Mouse (Mus musculus) intestine, postnatal 0 days (tissue): ENCODE data around the gene Asic2. TPM values are rescaled to one million over a fixed set of nuclear protein-coding genes. Genes with fewer than 3 reads are reported as not detected.

Source experiments
- ATAC-seq: fragments of 200-750 bp; cut with Nextera tagmentation; 2 replicates; pipeline ENCODE4 v1.8.0; 2017; ENCODE audit warnings: mild to moderate bottlenecking, moderate TSS enrichment, moderate library complexity
- H3K27ac ChIP-seq: fragments of 300-500 bp; sonication (generic); 2 replicates; pipeline ENCODE4 v1.5.1; 2014; ENCODE audit warnings: mild to moderate bottlenecking, low read depth, low read length, moderate library complexity
- H3K27me3 ChIP-seq: fragments of 300-500 bp; sonication (generic); replicated peaks from 2 replicates; pipeline ENCODE4 v1.6.1; 2014; ENCODE audit warnings: low read length, mixed read lengths; ENCODE audit not compliant: control insufficient read depth, insufficient read depth
- H3K36me3 ChIP-seq: fragments of 300-500 bp; sonication (generic); 2 replicates; pipeline ENCODE4 v1.6.1; 2014; ENCODE audit warnings: mild to moderate bottlenecking, moderate library complexity; ENCODE audit not compliant: control insufficient read depth, insufficient read depth
- H3K4me1 ChIP-seq: fragments of 300-500 bp; sonication (generic); replicated peaks from 2 replicates; pipeline ENCODE4 v1.6.1; 2014; ENCODE audit warnings: antibody characterized with exemption, low read length, mixed read lengths; ENCODE audit not compliant: control insufficient read depth, insufficient read depth
- H3K4me2 ChIP-seq: fragments of 300-500 bp; sonication (generic); replicated peaks from 2 replicates; pipeline ENCODE4 v1.6.1; 2014; ENCODE audit warnings: low read depth, mild to moderate bottlenecking, moderate library complexity
- H3K4me3 ChIP-seq: fragments of 300-500 bp; sonication (generic); 2 replicates; pipeline ENCODE4 v1.5.1; 2014; ENCODE audit warnings: low read depth, low read length
- H3K9ac ChIP-seq: fragments of 300-500 bp; sonication (generic); 2 replicates; pipeline ENCODE4 v1.6.1; 2014; ENCODE audit warnings: mild to moderate bottlenecking, low read depth, low read length
- H3K9me3 ChIP-seq: fragments of 300-500 bp; sonication (generic); 2 replicates; pipeline ENCODE4 v1.6.1; 2016; ENCODE audit warnings: mixed run types; ENCODE audit not compliant: control insufficient read depth
- CTCF ChIP-seq: sonication (generic); IDR thresholded peaks from 2 replicates; pipeline ENCODE4 v1.5.1; 2016; ENCODE audit warnings: low read depth, mild to moderate bottlenecking, control low read depth, antibody characterized with exemption, moderate library complexity
- WGBS: fragments of 180-500 bp; shearing (Covaris S2); extraction: QIAGEN DNeasy Blood & Tissue Kit; methylation state at CpG from one replicate; pipeline ENCODE4 v1.1.7; 2014; 5-methylcytosine and 5-hydroxymethylcytosine counted together
- polyA plus RNA-seq: library from polyadenylated mRNA; unstranded; fragments of >200 nt; fragmentation: Nextera tagmentation; extraction: Ambion mirVana; gene quantifications from 2 replicates; pipeline ENCODE4 v1.2.1, GENCODE M21; 2015

Asic2 gene
- polyA plus RNA-seq, 1 experiment from 2014 or later, result 0.55 TPM

DNA sequence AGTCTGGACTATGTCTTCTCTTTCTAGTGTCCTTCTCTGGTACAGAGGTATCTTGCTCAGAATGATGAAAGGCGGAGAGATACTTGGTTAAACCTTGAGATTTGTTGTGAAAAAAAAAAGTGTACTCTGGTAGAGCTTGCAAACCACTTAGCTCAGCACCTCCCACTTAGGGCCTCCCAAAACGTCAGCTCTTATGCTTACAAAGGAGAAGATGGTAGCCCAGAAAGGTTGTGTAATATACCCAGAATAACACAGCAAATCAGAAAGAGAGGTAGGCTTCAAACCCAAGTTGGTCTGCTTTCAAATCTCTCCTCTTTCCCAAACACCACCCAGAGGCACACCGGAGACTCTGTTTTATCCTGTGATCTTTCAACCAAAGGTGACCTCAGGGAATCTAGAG lies 936.1 kb downstream of the Asic2 start:
- no peaks in the 10 kb centered on the region for H3K9me3 ChIP-seq
- no peak overlapping the region for H3K4me3 ChIP-seq
- no peak for TF ChIP-seq CTCF
- no peaks in the 10 kb centered on the region for H3K36me3 ChIP-seq
- 74% methylated on average over 3 of the region's 3 CpGs for WGBS
- no peak overlapping the region for H3K4me2 ChIP-seq
- no peak overlapping the region for H3K9ac ChIP-seq
- no peak for ATAC-seq
- H3K27me3 ChIP-seq, result no peaks in the 10 kb centered on the region
- no peaks in the 10 kb centered on the region for H3K4me1 ChIP-seq
- H3K27ac ChIP-seq, result no peak overlapping the region

DNA sequence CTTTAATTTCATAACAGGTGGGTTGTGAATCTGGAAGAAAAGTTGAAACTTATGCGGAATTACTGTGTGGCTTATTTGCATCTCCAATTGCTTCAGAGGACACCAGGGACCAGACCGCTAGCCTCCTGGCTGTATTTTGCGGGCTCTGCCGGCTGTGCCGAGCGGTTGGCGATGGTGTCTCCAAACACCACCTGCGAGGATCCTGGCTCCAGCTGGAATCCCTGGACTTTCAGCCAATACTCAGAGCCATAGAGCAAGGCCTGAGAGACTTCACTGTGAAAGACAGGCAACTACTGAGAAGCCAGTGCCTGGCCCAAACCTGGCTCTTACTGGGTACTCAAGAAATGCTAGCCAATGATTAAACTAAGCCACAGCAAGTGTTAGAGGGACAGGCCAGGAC lies 953.5 kb downstream of the Asic2 start:
- no peaks in the 10 kb centered on the region for H3K9me3 ChIP-seq
- H3K4me3 ChIP-seq, result no peak overlapping the region
- TF ChIP-seq CTCF, result no peak
- ATAC-seq, result no peak
- no peak overlapping the region for H3K9ac ChIP-seq
- no peak overlapping the region for H3K27ac ChIP-seq
- no peaks in the 10 kb centered on the region for H3K4me1 ChIP-seq
- H3K36me3 ChIP-seq, result no peaks in the 10 kb centered on the region
- no peak overlapping the region for H3K4me2 ChIP-seq
- 96% methylated on average over 8 of the region's 8 CpGs for WGBS
- H3K27me3 ChIP-seq, result no peaks in the 10 kb centered on the region

DNA sequence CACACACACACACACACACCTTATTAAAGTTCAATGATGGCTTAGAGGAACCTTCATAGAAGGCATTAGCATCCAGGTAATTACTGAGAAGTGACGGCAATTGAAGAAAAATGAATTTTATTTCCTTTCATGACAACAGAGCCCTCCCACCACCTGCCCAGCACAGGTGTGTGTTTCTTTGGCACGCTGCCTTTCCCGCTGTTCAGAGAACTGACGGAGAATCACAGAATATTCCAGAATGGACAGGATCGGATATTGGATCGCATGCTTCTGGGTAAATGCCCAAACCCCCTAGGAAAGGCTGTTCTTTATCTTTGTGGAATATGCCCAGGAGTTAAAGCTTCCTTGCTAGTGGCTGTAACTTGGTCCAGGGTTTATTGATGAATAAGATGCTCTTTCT lies 954.8 kb downstream of the Asic2 start:
- no peak for ATAC-seq
- no peak overlapping the region for H3K9ac ChIP-seq
- H3K27ac ChIP-seq, result no peak overlapping the region
- TF ChIP-seq CTCF, result no peak
- H3K9me3 ChIP-seq, result no peaks in the 10 kb centered on the region
- no peak overlapping the region for H3K4me3 ChIP-seq
- no peaks in the 10 kb centered on the region for H3K27me3 ChIP-seq
- WGBS, result 87% methylated on average over 6 of the region's 6 CpGs
- no peaks in the 10 kb centered on the region for H3K4me1 ChIP-seq
- H3K36me3 ChIP-seq, result no peaks in the 10 kb centered on the region
- H3K4me2 ChIP-seq, result no peak overlapping the region

DNA sequence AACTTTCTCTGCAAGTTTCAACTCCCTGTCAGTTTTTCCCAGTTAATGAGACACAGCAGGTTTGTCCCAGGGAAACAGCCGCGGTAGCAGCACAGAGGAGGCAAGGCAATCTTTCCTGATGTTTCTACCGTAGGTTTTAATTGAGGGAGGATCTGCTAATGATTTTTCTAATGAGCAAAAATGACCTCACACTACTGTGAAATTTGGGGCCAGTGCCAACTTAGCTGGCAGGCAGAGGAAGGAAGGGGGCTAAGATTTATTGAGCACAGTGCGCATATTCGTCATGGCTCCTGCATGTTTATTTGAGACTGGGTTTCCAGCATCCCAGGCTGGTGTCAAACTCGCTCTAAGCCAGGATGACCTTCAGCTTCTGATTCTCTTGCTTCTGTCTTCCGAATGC lies 957.5 kb downstream of the Asic2 start:
- Histone ChIP-seq H3K27ac (no peak overlapping the region), H3K9me3 (no peaks in the 10 kb centered on the region), H3K4me3 (no peak overlapping the region), H3K36me3 (no peaks in the 10 kb centered on the region), H3K9ac (no peak overlapping the region), H3K27me3 (no peaks in the 10 kb centered on the region), H3K4me1 (no peaks in the 10 kb centered on the region), H3K4me2 (no peak overlapping the region)
- 61% methylated on average over 7 of the region's 7 CpGs for WGBS
- TF ChIP-seq CTCF, result no peak
- ATAC-seq, result no peak

DNA sequence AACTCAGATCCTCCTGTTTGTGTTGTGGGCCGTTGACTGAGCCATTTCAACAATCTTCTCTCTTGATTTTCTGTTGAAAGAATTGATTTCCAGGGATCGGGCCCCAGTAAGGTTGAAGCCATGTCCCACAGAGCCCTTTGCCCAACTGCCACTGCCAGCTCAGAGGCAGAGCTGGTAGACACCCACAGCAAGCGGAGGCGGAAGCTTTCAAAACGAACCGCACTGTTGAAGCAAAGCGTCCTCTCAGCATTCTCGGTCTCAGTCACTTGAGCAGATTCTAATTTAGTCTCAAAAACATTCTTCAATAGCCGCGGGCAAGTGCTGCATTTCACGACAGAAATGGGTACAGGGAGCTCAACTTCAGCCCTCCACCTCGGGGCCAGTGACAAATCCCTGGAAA lies 958.9 kb downstream of the Asic2 start:
- no peak for TF ChIP-seq CTCF
- Histone ChIP-seq H3K4me3 (no peak overlapping the region), H3K27me3 (no peaks in the 10 kb centered on the region), H3K9ac (no peak overlapping the region), H3K4me2 (no peak overlapping the region), H3K4me1 (no peaks in the 10 kb centered on the region), H3K36me3 (no peaks in the 10 kb centered on the region), H3K27ac (no peak overlapping the region), H3K9me3 (no peaks in the 10 kb centered on the region)
- no peak for ATAC-seq
- WGBS, result 88% methylated on average over 12 of the region's 12 CpGs

DNA sequence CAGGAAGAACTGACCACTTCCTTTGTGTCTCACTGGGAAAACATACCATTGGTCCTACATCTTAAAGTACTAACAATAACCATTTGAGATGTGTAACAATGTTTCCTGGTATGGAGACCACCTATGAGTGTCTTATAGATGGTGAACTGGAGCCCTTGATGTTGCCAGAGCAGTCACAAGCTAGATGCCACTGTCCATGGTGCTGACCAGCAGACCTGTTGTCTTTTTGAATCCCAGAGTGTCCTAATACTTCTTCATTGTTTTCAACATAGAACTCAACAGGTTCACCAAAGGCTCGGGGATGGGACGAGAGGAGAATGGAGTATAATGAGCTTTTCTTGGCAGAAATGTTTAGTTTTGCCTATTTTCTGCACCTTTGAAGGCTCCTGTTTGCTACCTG lies 962.4 kb downstream of the Asic2 start:
- ATAC-seq, result no peak
- Histone ChIP-seq H3K4me3 (no peak overlapping the region), H3K27ac (no peak overlapping the region), H3K27me3 (no peaks in the 10 kb centered on the region), H3K9me3 (no peaks in the 10 kb centered on the region), H3K4me1 (no peaks in the 10 kb centered on the region), H3K9ac (no peak overlapping the region), H3K4me2 (no peak overlapping the region), H3K36me3 (no peaks in the 10 kb centered on the region)
- no peak for TF ChIP-seq CTCF
- 58% methylated on average over 2 of the region's 2 CpGs for WGBS

DNA sequence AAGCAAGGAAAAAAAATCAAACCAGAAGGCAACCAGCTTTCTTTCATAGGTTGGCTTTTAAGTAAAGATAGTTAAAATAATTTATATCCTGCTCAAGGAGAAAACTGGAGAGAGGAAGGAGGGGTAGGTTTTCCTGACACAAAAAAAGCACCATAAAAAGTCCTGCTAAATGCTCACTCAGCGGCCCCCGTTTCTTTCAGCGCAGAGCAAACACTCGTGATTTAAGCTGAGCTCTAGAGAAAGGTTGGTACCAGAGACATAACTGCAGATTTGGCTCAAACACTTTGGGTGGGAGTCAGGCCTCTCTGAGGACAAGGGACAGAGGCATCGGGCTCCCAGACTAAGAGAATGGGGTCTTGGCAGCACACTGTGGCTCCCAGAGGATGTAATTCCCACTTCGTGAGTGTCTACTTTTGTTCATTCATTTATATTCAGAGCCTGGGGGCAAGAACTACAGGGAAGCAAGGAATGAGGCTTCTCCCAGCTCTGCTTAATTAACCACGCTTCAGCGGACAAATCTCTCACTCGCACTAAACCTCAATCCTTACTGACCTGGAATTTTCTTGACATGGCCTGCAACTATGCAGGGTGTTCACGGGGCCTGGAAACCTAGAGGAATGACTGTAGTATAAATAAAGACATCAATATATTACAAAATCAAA lies 965.4 kb downstream of the Asic2 start:
- Histone ChIP-seq H3K4me3 (no peak overlapping the region), H3K27me3 (no peaks in the 10 kb centered on the region), H3K4me2 (no peak overlapping the region), H3K36me3 (no peaks in the 10 kb centered on the region), H3K4me1 (no peaks in the 10 kb centered on the region), H3K9ac (no peak overlapping the region), H3K9me3 (no peaks in the 10 kb centered on the region), H3K27ac (no peak overlapping the region)
- no peak for ATAC-seq
- TF ChIP-seq CTCF, result no peak
- WGBS, result 77% methylated on average over 10 of the region's 10 CpGs
